Mouse (Mus musculus): ENCODE data around the gene Atrnl1. TPM values are rescaled to one million over a fixed set of nuclear protein-coding genes. Genes with fewer than 3 reads are reported as not detected.

Atrnl1 gene
- polyA plus RNA-seq, 1 experiment from 2014 or later = 0.68 TPM

GRCm38 (mm10) chr19:58140191-58140784, 529.5 kb downstream of the Atrnl1 start:
- H3K36me3 ChIP-seq = no peaks in the 10 kb centered on the region
- H3K4me1 ChIP-seq (replicated peaks) = no peaks in the 10 kb centered on the region
- H3K27me3 ChIP-seq = no peaks in the 10 kb centered on the region
- no peak for ATAC-seq (ENCODE audit: low read depth)
- WGBS (ENCODE audit: insufficient replicate concordance) = 55% methylated on average over 13 of the region's 13 CpGs
- H3K4me3 ChIP-seq (replicated peaks) = no peak overlapping the region
- no peak overlapping the region for H3K27ac ChIP-seq
- H3K4me2 ChIP-seq = no peak overlapping the region
- H3K9me3 ChIP-seq (replicated peaks) = no peaks in the 10 kb centered on the region
- no peak for DNase-seq
- H3K9ac ChIP-seq = no peak overlapping the region

- WGBS (ENCODE audit: insufficient replicate concordance) = 47% methylated on average over 7 of the region's 7 CpGs
- Histone ChIP-seq H3K4me2 (no peak overlapping the region), H3K4me3 (replicated peaks) (no peak overlapping the region), H3K9me3 (replicated peaks) (no peaks in the 10 kb centered on the region), H3K36me3 (no peaks in the 10 kb centered on the region), H3K27me3 (no peaks in the 10 kb centered on the region), H3K4me1 (replicated peaks) (no peaks in the 10 kb centered on the region), H3K9ac (no peak overlapping the region), H3K27ac (no peak overlapping the region)
- ATAC-seq (ENCODE audit: low read depth) (no peak), DNase-seq (no peak)
These were observed 533.1 kb downstream of the Atrnl1 start for GRCm38 (mm10) chr19:58143853-58144454.

- no peaks in the 10 kb centered on the region for H3K9me3 ChIP-seq (replicated peaks)
- DNase-seq (no peak), ATAC-seq (ENCODE audit: low read depth) (no peak)
- no peak overlapping the region for H3K4me3 ChIP-seq (replicated peaks)
- H3K4me2 ChIP-seq = no peak overlapping the region
- H3K27me3 ChIP-seq = no peaks in the 10 kb centered on the region
- H3K36me3 ChIP-seq = no peaks in the 10 kb centered on the region
- H3K27ac ChIP-seq = no peak overlapping the region
- no peaks in the 10 kb centered on the region for H3K4me1 ChIP-seq (replicated peaks)
- 66% methylated on average over 9 of the region's 9 CpGs for WGBS (ENCODE audit: insufficient replicate concordance)
- H3K9ac ChIP-seq = no peak overlapping the region
These were observed 534.7 kb downstream of the Atrnl1 start for GRCm38 (mm10) chr19:58145521-58145920.

- H3K9ac ChIP-seq = no peak overlapping the region
- WGBS (ENCODE audit: insufficient replicate concordance) = 74% methylated on average over 7 of the region's 7 CpGs
- no peaks in the 10 kb centered on the region for H3K36me3 ChIP-seq
- H3K27ac ChIP-seq = no peak overlapping the region
- no peaks in the 10 kb centered on the region for H3K9me3 ChIP-seq (replicated peaks)
- no peak overlapping the region for H3K4me3 ChIP-seq (replicated peaks)
- H3K4me1 ChIP-seq (replicated peaks) = no peaks in the 10 kb centered on the region
- DNase-seq (no peak), ATAC-seq (ENCODE audit: low read depth) (no peak)
- no peak overlapping the region for H3K4me2 ChIP-seq
- H3K27me3 ChIP-seq = no peaks in the 10 kb centered on the region
These were observed 540.4 kb downstream of the Atrnl1 start for GRCm38 (mm10) chr19:58151257-58151656.

- Histone ChIP-seq H3K4me3 (replicated peaks) (no peak overlapping the region), H3K27me3 (no peaks in the 10 kb centered on the region), H3K4me1 (replicated peaks) (no peaks in the 10 kb centered on the region), H3K36me3 (no peaks in the 10 kb centered on the region), H3K27ac (no peak overlapping the region), H3K4me2 (no peak overlapping the region), H3K9ac (no peak overlapping the region), H3K9me3 (replicated peaks) (no peaks in the 10 kb centered on the region)
- DNase-seq (no peak), ATAC-seq (ENCODE audit: low read depth) (no peak)
- 79% methylated on average over 9 of the region's 9 CpGs for WGBS (ENCODE audit: insufficient replicate concordance)
These were observed 550.7 kb downstream of the Atrnl1 start for GRCm38 (mm10) chr19:58161569-58161968.

- WGBS (ENCODE audit: insufficient replicate concordance) = 60% methylated on average over 7 of the region's 7 CpGs
- Histone ChIP-seq H3K27ac (no peak overlapping the region), H3K36me3 (no peaks in the 10 kb centered on the region), H3K9me3 (replicated peaks) (no peaks in the 10 kb centered on the region), H3K4me2 (no peak overlapping the region), H3K4me1 (replicated peaks) (no peaks in the 10 kb centered on the region), H3K9ac (no peak overlapping the region), H3K4me3 (replicated peaks) (no peak overlapping the region), H3K27me3 (no peaks in the 10 kb centered on the region)
- no peak for DNase-seq
- ATAC-seq (ENCODE audit: low read depth) = no peak
These were observed 554.2 kb downstream of the Atrnl1 start for GRCm38 (mm10) chr19:58164896-58165634.

GRCm38 (mm10) chr19:58165635-58166015, 554.8 kb downstream of the Atrnl1 start:
- no peaks in the 10 kb centered on the region for H3K4me1 ChIP-seq (replicated peaks)
- H3K4me3 ChIP-seq (replicated peaks) = no peak overlapping the region
- H3K4me2 ChIP-seq = no peak overlapping the region
- no peak overlapping the region for H3K9ac ChIP-seq
- no peak overlapping the region for H3K27ac ChIP-seq
- 53% methylated on average over 9 of the region's 9 CpGs for WGBS (ENCODE audit: insufficient replicate concordance)
- H3K27me3 ChIP-seq = no peaks in the 10 kb centered on the region
- H3K36me3 ChIP-seq = no peaks in the 10 kb centered on the region
- DNase-seq = no peak
- no peaks in the 10 kb centered on the region for H3K9me3 ChIP-seq (replicated peaks)
- no peak for ATAC-seq (ENCODE audit: low read depth)

- Histone ChIP-seq H3K27me3 (no peaks in the 10 kb centered on the region), H3K4me2 (no peak overlapping the region), H3K9me3 (replicated peaks) (no peaks in the 10 kb centered on the region), H3K9ac (no peak overlapping the region), H3K36me3 (no peaks in the 10 kb centered on the region), H3K27ac (no peak overlapping the region), H3K4me1 (replicated peaks) (no peaks in the 10 kb centered on the region), H3K4me3 (replicated peaks) (no peak overlapping the region)
- 73% methylated on average over 6 of the region's 6 CpGs for WGBS (ENCODE audit: insufficient replicate concordance)
- DNase-seq (no peak), ATAC-seq (ENCODE audit: low read depth) (no peak)
These were observed 555.3 kb downstream of the Atrnl1 start for GRCm38 (mm10) chr19:58166147-58166546.

- no peaks in the 10 kb centered on the region for H3K27me3 ChIP-seq
- H3K4me2 ChIP-seq = no peak overlapping the region
- H3K4me3 ChIP-seq (replicated peaks) = no peak overlapping the region
- no peak overlapping the region for H3K27ac ChIP-seq
- ATAC-seq (ENCODE audit: low read depth) (no peak), DNase-seq (no peak)
- 70% methylated on average over 10 of the region's 10 CpGs for WGBS (ENCODE audit: insufficient replicate concordance)
- no peak overlapping the region for H3K9ac ChIP-seq
- no peaks in the 10 kb centered on the region for H3K9me3 ChIP-seq (replicated peaks)
- no peaks in the 10 kb centered on the region for H3K4me1 ChIP-seq (replicated peaks)
- no peaks in the 10 kb centered on the region for H3K36me3 ChIP-seq
These were observed 567.6 kb downstream of the Atrnl1 start for GRCm38 (mm10) chr19:58178410-58178809.

GRCm38 (mm10) chr19:58180773-58181172, 569.9 kb downstream of the Atrnl1 start:
- WGBS (ENCODE audit: insufficient replicate concordance) = 19% methylated on average over 5 of the region's 5 CpGs
- Histone ChIP-seq H3K4me2 (no peak overlapping the region), H3K9me3 (replicated peaks) (no peaks in the 10 kb centered on the region), H3K27ac (no peak overlapping the region), H3K4me3 (replicated peaks) (no peak overlapping the region), H3K36me3 (no peaks in the 10 kb centered on the region), H3K9ac (no peak overlapping the region), H3K4me1 (replicated peaks) (no peaks in the 10 kb centered on the region), H3K27me3 (no peaks in the 10 kb centered on the region)
- ATAC-seq (ENCODE audit: low read depth) (no peak), DNase-seq (no peak)

Data from liver, embryonic 13.5 days (tissue).